Mouse (Mus musculus) lung, adult 2 months (tissue): ENCODE measurements at regions not wholly inside any gene's neighbourhood (a gene's known extent, or its start where the extent isn't known, plus 50 kb on each side); places are given as distances from the start of the nearest gene placed in this dataset.
A peak's percentile ranks its signal among the peaks of the same experiment; 100 is the strongest.

Source experiments
- CTCF ChIP-seq: fragments of 200-500 bp; IDR thresholded peaks from 2 replicates; pipeline ENCODE4 v1.5.1; 2011; ENCODE audit warnings: mild to moderate bottlenecking, low read length, control low read depth; ENCODE audit not compliant: insufficient read depth
- POLR2A ChIP-seq: fragments of 200-500 bp; IDR thresholded peaks from 2 replicates; pipeline ENCODE4 v1.6.1; 2011; ENCODE audit warnings: low read depth, mild to moderate bottlenecking, control low read depth, low read length, borderline replicate concordance; ENCODE audit errors: extremely low read depth

DNA sequence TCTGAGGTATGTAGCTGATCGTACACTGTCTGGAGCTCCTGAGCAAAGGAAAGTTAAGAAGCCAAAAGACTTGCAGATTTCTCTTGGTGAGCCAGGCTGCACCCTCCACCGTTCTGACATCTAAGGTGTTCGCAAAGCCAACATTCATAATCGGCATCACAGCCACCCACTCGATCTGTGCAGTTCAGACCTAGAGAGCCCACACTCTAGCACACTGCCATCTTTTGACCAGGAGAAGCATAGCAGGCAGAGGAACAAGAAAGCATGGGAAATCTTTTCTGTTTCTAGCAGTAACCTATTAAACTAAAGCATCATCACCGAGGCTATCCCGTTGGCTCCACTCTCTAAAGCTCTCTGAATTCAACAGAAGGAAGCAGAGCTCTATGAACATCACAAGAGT, 59.2 kb downstream of the Areg start:
- TF ChIP-seq CTCF (peak; percentile 47; the same call in 1 of the 2 replicates), POLR2A (no peak)
